Mouse (Mus musculus): ENCODE data around the gene Cox19. TPM values are rescaled to one million over a fixed set of nuclear protein-coding genes. Genes with fewer than 3 reads are reported as not detected.

Gene Cox19
- polyA plus RNA-seq, 1 experiment, result 66.0 TPM

- Histone ChIP-seq H3K36me3 (ENCODE audit: control insufficient read depth, insufficient read depth) (no peaks in the 10 kb centered on the region), H3ac (ENCODE audit: control insufficient read depth, insufficient read length) (peak overlapping the region; percentile 83), H3K79me2 (ENCODE audit: control insufficient read depth, insufficient read depth) (no peaks in the 10 kb centered on the region), H3K27me3 (ENCODE audit: control insufficient read depth, insufficient read depth, insufficient read length) (no peaks in the 10 kb centered on the region), H3K4me2 (ENCODE audit: low read depth) (peak overlapping the region; percentile 87), H3K4me3 (peak overlapping the region; percentile 33)
- TF ChIP-seq TCF12 (IDR thresholded peaks at IDR 0.05; ENCODE audit: insufficient read depth, poor library complexity, severe bottlenecking) (no peak), TCF3 (IDR thresholded peaks at IDR 0.05; ENCODE audit: insufficient read length, low read depth) (no peak), POLR2A (IDR thresholded peaks at IDR 0.05; ENCODE audit: insufficient read length, low read depth) (peak; percentile 100), MYOD1 (IDR thresholded peaks at IDR 0.05; ENCODE audit: control insufficient read depth in 1 of 3, insufficient read length in 2 of 3, low read depth in 2 of 3) (peak in 1 of 3 experiments; percentile 46), POLR2AphosphoS2 (IDR thresholded peaks at IDR 0.05; ENCODE audit: insufficient read length, low read depth) (peak; percentile 100), E2F4 (IDR thresholded peaks at IDR 0.05; ENCODE audit: insufficient read depth) (peak; percentile 13), MYOG (IDR thresholded peaks at IDR 0.05; ENCODE audit: control insufficient read depth in 1 of 3, insufficient read depth in 1 of 3, insufficient read length in 2 of 3, low read depth in 2 of 3) (peak in 1 of 3 experiments; percentile 60), USF1 (IDR thresholded peaks at IDR 0.05; ENCODE audit: low read depth) (peak; percentile 85)
These were observed 20.6 kb upstream of the Cox19 start for GRCm38 (mm10) chr5:139371631-139372401.

GRCm38 (mm10) chr5:139371118-139371517 is 19.9 kb upstream of the Cox19 start:
- H3ac ChIP-seq (ENCODE audit: control insufficient read depth, insufficient read length), result no peak overlapping the region
- TF ChIP-seq E2F4 (IDR thresholded peaks at IDR 0.05; ENCODE audit: insufficient read depth), result no peak
- TF ChIP-seq MYOG (IDR thresholded peaks at IDR 0.05; ENCODE audit: control insufficient read depth in 1 of 3, insufficient read depth in 1 of 3, insufficient read length in 2 of 3, low read depth in 2 of 3), result no peak
- no peak for TF ChIP-seq POLR2A (IDR thresholded peaks at IDR 0.05; ENCODE audit: insufficient read length, low read depth)
- no peaks in the 10 kb centered on the region for H3K27me3 ChIP-seq (ENCODE audit: control insufficient read depth, insufficient read depth, insufficient read length)
- no peaks in the 10 kb centered on the region for H3K79me2 ChIP-seq (ENCODE audit: control insufficient read depth, insufficient read depth)
- peak overlapping the region; percentile 87 for H3K4me2 ChIP-seq (ENCODE audit: low read depth)
- H3K36me3 ChIP-seq (ENCODE audit: control insufficient read depth, insufficient read depth), result no peaks in the 10 kb centered on the region
- peak overlapping the region; percentile 33 for H3K4me3 ChIP-seq

- peak overlapping the region; percentile 87 for H3K4me2 ChIP-seq (ENCODE audit: low read depth)
- TF ChIP-seq TCF12 (IDR thresholded peaks at IDR 0.05; ENCODE audit: insufficient read depth, poor library complexity, severe bottlenecking), result no peak
- H3K4me3 ChIP-seq, result no peak overlapping the region
- no peaks in the 10 kb centered on the region for H3K36me3 ChIP-seq (ENCODE audit: control insufficient read depth, insufficient read depth)
- no peaks in the 10 kb centered on the region for H3K27me3 ChIP-seq (ENCODE audit: control insufficient read depth, insufficient read depth, insufficient read length)
- H3K79me2 ChIP-seq (ENCODE audit: control insufficient read depth, insufficient read depth), result no peaks in the 10 kb centered on the region
- no peak overlapping the region for H3ac ChIP-seq (ENCODE audit: control insufficient read depth, insufficient read length)
These were observed 19.1 kb upstream of the Cox19 start for GRCm38 (mm10) chr5:139370336-139370735.

- no peaks in the 10 kb centered on the region for H3K79me2 ChIP-seq (ENCODE audit: control insufficient read depth, insufficient read depth)
- H3K27me3 ChIP-seq (ENCODE audit: control insufficient read depth, insufficient read depth, insufficient read length), result no peaks in the 10 kb centered on the region
- H3K4me2 ChIP-seq (ENCODE audit: low read depth), result peak overlapping the region; percentile 6
- TF ChIP-seq CEBPB (IDR thresholded peaks at IDR 0.05; ENCODE audit: insufficient read depth, poor library complexity, severe bottlenecking) (no peak), POLR2AphosphoS2 (IDR thresholded peaks at IDR 0.05; ENCODE audit: insufficient read length, low read depth) (no peak), TCF12 (IDR thresholded peaks at IDR 0.05; ENCODE audit: insufficient read depth, poor library complexity, severe bottlenecking) (peak; percentile 77), MYOG (IDR thresholded peaks at IDR 0.05; ENCODE audit: control insufficient read depth in 1 of 3, insufficient read depth in 1 of 3, insufficient read length in 2 of 3, low read depth in 2 of 3) (peak; percentile 17 to 97 (median 89)), MYOD1 (IDR thresholded peaks at IDR 0.05; ENCODE audit: control insufficient read depth in 1 of 3, insufficient read length in 2 of 3, low read depth in 2 of 3) (peak; percentile 59 to 99 (median 97)), TCF3 (IDR thresholded peaks at IDR 0.05; ENCODE audit: insufficient read length, low read depth) (peak; percentile 70), USF1 (IDR thresholded peaks at IDR 0.05; ENCODE audit: low read depth) (peak; percentile 58), E2F4 (IDR thresholded peaks at IDR 0.05; ENCODE audit: insufficient read depth) (no peak)
- H3K36me3 ChIP-seq (ENCODE audit: control insufficient read depth, insufficient read depth), result no peaks in the 10 kb centered on the region
- no peak overlapping the region for H3ac ChIP-seq (ENCODE audit: control insufficient read depth, insufficient read length)
- no peak overlapping the region for H3K4me3 ChIP-seq
These were observed 17.6 kb upstream of the Cox19 start for GRCm38 (mm10) chr5:139368638-139369320.

- TF ChIP-seq MAX (IDR thresholded peaks at IDR 0.05; ENCODE audit: low read depth) (no peak), USF1 (IDR thresholded peaks at IDR 0.05; ENCODE audit: low read depth) (no peak), TCF12 (IDR thresholded peaks at IDR 0.05; ENCODE audit: insufficient read depth, poor library complexity, severe bottlenecking) (no peak)
- H3K4me3 ChIP-seq, result no peak overlapping the region
- no peaks in the 10 kb centered on the region for H3K36me3 ChIP-seq (ENCODE audit: control insufficient read depth, insufficient read depth)
- H3ac ChIP-seq (ENCODE audit: control insufficient read depth, insufficient read length), result no peak overlapping the region
- H3K4me2 ChIP-seq (ENCODE audit: low read depth), result no peak overlapping the region
- no peaks in the 10 kb centered on the region for H3K27me3 ChIP-seq (ENCODE audit: control insufficient read depth, insufficient read depth, insufficient read length)
- H3K79me2 ChIP-seq (ENCODE audit: control insufficient read depth, insufficient read depth), result no peaks in the 10 kb centered on the region
These were observed 16.8 kb upstream of the Cox19 start for GRCm38 (mm10) chr5:139367884-139368458.

Measured in myocyte (in vitro differentiated cells).